Mouse (Mus musculus): ENCODE data around the gene Gng12.

- TF ChIP-seq CTCF (IDR thresholded peaks at IDR 0.05; ENCODE audit: borderline replicate concordance, insufficient read depth, low read length) (no peak), POLR2A (IDR thresholded peaks at IDR 0.05; ENCODE audit: low read depth, low read length) (no peak)
Observed at GRCm38 (mm10) chr6:67027438-67028142, 131.4 kb downstream of the Gng12 start.
